Mouse (Mus musculus) hindbrain, embryonic 16.5 days (tissue): ENCODE results near the gene Antxr2. TPM values are rescaled to one million over a fixed set of nuclear protein-coding genes. Genes with fewer than 3 reads are reported as not detected.

ENCODE experiments used
- ATAC-seq: fragments of 200-750 bp; cut with Nextera tagmentation; 2 replicates; pipeline ENCODE4 v1.8.0; 2017; ENCODE audit warnings: moderate TSS enrichment, moderate library complexity
- H3K27ac ChIP-seq: fragments of 300-500 bp; sonication (generic); 2 replicates; pipeline ENCODE4 v1.5.1; 2014; ENCODE audit warnings: low read depth, mild to moderate bottlenecking, control low read depth, low read length, moderate library complexity
- H3K27me3 ChIP-seq: fragments of 300-500 bp; sonication (generic); replicated peaks from 2 replicates; pipeline ENCODE4 v1.6.1; 2014; ENCODE audit warnings: low read length; ENCODE audit not compliant: control insufficient read depth, insufficient read depth
- H3K36me3 ChIP-seq: fragments of 300-500 bp; sonication (generic); 2 replicates; pipeline ENCODE4 v1.6.1; 2014; ENCODE audit warnings: mild to moderate bottlenecking, low read length, moderate library complexity, mixed read lengths; ENCODE audit not compliant: control insufficient read depth, insufficient read depth
- H3K4me1 ChIP-seq: fragments of 300-500 bp; sonication (generic); 2 replicates; pipeline ENCODE4 v1.6.1; 2014; ENCODE audit warnings: low read depth, low read length; ENCODE audit not compliant: control insufficient read depth, insufficient read depth
- H3K4me2 ChIP-seq: fragments of 300-500 bp; sonication (generic); 2 replicates; pipeline ENCODE4 v1.6.1; 2014; ENCODE audit warnings: mild to moderate bottlenecking, low read length, control low read depth, moderate library complexity
- H3K4me3 ChIP-seq: fragments of 300-500 bp; sonication (generic); 2 replicates; pipeline ENCODE4 v1.5.1; 2014; ENCODE audit warnings: mild to moderate bottlenecking, low read length, control low read depth, moderate library complexity
- H3K9ac ChIP-seq: fragments of 300-500 bp; sonication (generic); 2 replicates; pipeline ENCODE4 v1.6.1; 2014; ENCODE audit warnings: low read depth, mild to moderate bottlenecking, control low read depth, low read length, moderate library complexity
- H3K9me3 ChIP-seq: fragments of 300-500 bp; sonication (generic); 2 replicates; pipeline ENCODE4 v1.6.1; 2014; ENCODE audit warnings: mild to moderate bottlenecking, low read length, moderate library complexity; ENCODE audit not compliant: control insufficient read depth
- WGBS: fragments of 180-500 bp; shearing (Covaris S2); extraction: QIAGEN DNeasy Blood & Tissue Kit; methylation state at CpG from one replicate; pipeline ENCODE4 v1.1.7; 2014; 5-methylcytosine and 5-hydroxymethylcytosine counted together
- polyA plus RNA-seq: library from polyadenylated mRNA; unstranded; fragments of >200 nt; fragmentation: Nextera tagmentation; extraction: Ambion mirVana; gene quantifications from 2 replicates; pipeline ENCODE4 v1.2.1, GENCODE M21; 2015

Antxr2 gene
- polyA plus RNA-seq, 1 experiment from 2014 or later = 2.6 TPM

DNA sequence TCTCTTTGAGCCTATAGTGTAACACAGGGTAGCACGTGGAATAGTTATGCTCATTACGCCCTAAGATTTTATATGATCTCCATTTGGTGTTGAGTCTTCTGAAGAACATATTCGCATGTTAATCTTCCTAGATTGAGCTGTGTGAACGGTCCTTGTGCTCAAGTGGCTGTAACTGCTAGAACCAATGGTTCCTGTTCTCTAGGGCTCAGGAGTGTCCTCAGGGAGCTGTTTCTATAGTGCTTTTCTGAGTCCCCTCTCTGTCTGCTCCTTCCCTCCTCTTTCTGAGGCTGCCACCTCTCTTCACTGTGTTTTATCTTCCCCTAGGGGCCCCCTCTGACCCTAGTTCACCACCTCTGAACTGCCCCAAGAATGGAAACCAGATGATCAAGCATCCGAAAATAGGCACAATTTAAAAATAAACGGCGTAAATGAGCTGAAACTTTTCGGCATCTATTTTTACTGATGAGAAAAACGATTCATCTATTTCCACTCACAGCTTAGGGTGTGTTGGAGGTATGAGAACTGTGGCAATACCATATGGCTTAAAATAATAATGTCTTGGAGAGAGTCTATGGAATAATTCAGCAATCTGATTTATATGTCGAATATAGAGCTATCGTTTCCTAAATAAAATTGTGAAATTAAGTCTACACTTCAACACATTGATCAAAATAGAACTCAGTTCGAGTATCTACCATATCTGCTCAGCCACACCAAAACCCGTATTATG lies 124.1 kb downstream of the Antxr2 start:
- Histone ChIP-seq H3K4me3 (no peak overlapping the region), H3K27me3 (no peaks in the 10 kb centered on the region), H3K4me2 (no peak overlapping the region), H3K36me3 (no peaks in the 10 kb centered on the region), H3K4me1 (no peaks in the 10 kb centered on the region), H3K27ac (no peak overlapping the region), H3K9me3 (no peaks in the 10 kb centered on the region), H3K9ac (no peak overlapping the region)
- no peak for ATAC-seq
- WGBS = 89% methylated on average over 13 of the region's 13 CpGs

DNA sequence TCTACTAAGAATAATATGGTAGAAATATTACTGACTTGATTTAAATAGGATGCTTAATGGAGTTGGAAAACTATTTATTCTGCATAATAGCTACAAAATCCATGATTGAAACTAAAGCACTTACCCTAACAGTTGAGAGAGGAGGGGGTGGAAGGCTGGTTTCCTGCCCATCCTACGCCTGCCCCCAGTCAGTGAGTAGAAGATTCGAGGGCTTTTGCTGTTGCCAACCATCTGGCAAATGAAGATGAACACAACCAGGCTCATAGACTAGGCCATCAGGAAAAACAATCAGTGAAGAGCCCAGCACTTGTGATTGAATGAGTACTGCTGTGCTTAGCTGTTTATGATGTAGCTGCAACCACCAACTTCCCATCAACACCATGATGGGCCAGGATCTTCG lies 125.0 kb downstream of the Antxr2 start:
- H3K4me2 ChIP-seq = no peak overlapping the region
- no peaks in the 10 kb centered on the region for H3K27me3 ChIP-seq
- WGBS = 79% methylated on average over 3 of the region's 3 CpGs
- H3K9ac ChIP-seq = no peak overlapping the region
- no peak overlapping the region for H3K27ac ChIP-seq
- no peaks in the 10 kb centered on the region for H3K9me3 ChIP-seq
- H3K4me1 ChIP-seq = no peaks in the 10 kb centered on the region
- H3K4me3 ChIP-seq = no peak overlapping the region
- ATAC-seq = no peak
- H3K36me3 ChIP-seq = no peaks in the 10 kb centered on the region

DNA sequence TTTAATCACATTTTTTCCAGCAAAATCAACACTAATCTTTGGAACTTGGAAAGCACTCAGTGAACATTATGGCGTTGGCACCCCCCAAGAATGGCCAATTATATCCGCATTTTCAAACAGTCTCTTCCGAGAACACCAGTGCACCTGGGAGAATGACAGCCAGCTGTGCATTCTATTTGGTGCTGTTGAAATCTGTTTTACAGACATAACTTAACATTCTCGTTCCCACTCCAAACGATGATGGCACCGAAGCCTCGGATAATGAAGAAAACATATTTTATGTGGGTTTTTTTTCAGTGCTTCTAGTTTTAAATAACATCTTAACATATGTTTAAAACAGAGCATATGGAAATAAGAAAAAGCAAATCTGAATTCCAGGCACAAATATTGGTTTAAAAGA lies 129.7 kb downstream of the Antxr2 start:
- H3K4me3 ChIP-seq = no peak overlapping the region
- H3K27ac ChIP-seq = no peak overlapping the region
- H3K27me3 ChIP-seq = no peaks in the 10 kb centered on the region
- WGBS = 85% methylated on average over 7 of the region's 7 CpGs
- H3K36me3 ChIP-seq = no peaks in the 10 kb centered on the region
- ATAC-seq = no peak
- no peaks in the 10 kb centered on the region for H3K9me3 ChIP-seq
- H3K9ac ChIP-seq = no peak overlapping the region
- H3K4me1 ChIP-seq = no peaks in the 10 kb centered on the region
- no peak overlapping the region for H3K4me2 ChIP-seq

DNA sequence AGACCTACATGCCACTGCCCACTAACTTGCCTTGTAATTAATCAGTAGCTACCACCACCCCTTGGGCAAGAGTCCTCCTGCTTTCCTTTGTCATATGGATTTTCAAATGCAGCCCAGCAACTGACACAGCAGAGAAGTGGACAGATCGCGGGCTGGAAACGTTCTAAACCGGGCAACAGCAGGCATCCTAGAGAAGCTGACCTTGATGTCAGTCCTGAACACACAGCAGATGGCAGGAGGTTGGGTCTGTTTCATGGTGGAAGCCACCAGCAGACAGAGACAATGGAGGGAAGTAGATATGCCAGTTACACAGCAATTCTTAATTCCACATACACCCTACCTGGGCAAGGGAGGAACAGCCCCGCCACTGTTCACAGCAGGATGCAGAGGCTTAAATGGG lies 131.5 kb downstream of the Antxr2 start:
- Histone ChIP-seq H3K36me3 (no peaks in the 10 kb centered on the region), H3K4me2 (no peak overlapping the region), H3K27me3 (no peaks in the 10 kb centered on the region), H3K4me1 (no peaks in the 10 kb centered on the region), H3K9me3 (no peaks in the 10 kb centered on the region), H3K4me3 (no peak overlapping the region), H3K9ac (no peak overlapping the region), H3K27ac (no peak overlapping the region)
- ATAC-seq = no peak
- 78% methylated on average over 5 of the region's 5 CpGs for WGBS

DNA sequence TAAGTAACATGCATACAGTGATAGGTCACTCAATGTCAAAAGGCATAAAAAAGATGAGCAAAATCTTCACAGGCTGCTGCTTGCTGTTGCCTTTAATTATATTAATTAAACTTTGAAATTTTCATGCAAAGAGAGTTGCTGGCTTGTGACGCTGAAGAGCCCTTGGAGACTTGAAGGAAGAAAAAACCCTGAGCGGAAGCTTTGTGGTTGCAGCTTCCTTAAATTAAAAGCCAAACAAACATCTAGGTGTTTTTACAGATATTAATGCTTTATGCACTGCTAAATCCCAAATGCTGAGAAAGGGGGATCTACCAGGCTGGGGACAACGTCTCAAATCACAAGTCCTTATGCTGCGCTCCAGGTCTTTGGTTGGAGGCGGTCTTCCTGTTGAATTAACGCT lies 145.4 kb downstream of the Antxr2 start:
- 86% methylated on average over 6 of the region's 6 CpGs for WGBS
- no peak for ATAC-seq
- H3K36me3 ChIP-seq = no peaks in the 10 kb centered on the region

DNA sequence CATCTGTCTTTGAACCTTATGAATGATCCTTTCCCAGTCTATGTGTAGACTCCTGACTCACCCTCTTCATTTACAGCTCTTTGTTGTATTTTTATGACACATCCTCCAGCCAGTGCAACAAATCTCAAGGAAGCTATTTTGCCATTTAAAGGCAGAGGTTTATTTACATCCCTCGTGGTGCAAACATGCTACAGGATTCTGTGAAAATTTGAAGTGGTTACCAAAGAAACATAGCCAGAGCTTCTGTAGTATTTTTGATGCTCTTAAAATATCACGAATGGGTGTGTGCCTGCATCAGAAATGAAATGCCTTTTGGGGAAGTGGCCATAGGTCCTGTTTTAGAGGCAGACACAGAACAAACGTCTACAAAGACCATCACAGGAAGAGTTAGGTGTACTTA lies 146.7 kb downstream of the Antxr2 start:
- Histone ChIP-seq H3K4me1 (no peaks in the 10 kb centered on the region), H3K27me3 (no peaks in the 10 kb centered on the region), H3K27ac (no peak overlapping the region), H3K4me2 (no peak overlapping the region), H3K36me3 (no peaks in the 10 kb centered on the region), H3K9me3 (no peaks in the 10 kb centered on the region), H3K9ac (no peak overlapping the region), H3K4me3 (no peak overlapping the region)
- 87% methylated on average over 3 of the region's 3 CpGs for WGBS
- no peak for ATAC-seq

More for the DNA sequence above, 145.4 kb downstream of the Antxr2 start:
- no peak overlapping the region for H3K27ac ChIP-seq
- no peaks in the 10 kb centered on the region for H3K27me3 ChIP-seq
- H3K4me3 ChIP-seq = no peak overlapping the region
- H3K9me3 ChIP-seq = no peaks in the 10 kb centered on the region
- no peaks in the 10 kb centered on the region for H3K4me1 ChIP-seq
- no peak overlapping the region for H3K4me2 ChIP-seq
- no peak overlapping the region for H3K9ac ChIP-seq

DNA sequence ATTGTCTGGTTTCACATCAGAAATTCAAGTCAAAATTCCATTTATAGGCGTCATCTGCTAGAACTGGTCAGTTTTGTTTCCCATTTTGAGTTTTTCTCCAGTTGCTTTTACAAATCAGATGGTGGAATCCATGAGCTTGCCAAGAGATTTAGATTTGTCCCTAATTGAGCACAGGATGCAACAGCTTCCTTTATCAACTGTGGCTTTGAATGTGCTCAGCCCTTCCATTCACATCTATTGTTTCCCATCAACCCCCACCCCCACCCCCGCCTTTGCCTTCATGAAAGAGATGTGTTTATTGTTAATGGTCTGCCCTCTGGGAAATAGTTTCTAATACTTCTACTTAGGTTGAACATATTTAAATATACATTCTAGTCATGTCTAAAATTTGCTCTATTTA lies 149.4 kb downstream of the Antxr2 start:
- Histone ChIP-seq H3K9ac (no peak overlapping the region), H3K4me2 (no peak overlapping the region), H3K4me3 (no peak overlapping the region), H3K9me3 (no peaks in the 10 kb centered on the region), H3K36me3 (no peaks in the 10 kb centered on the region), H3K27ac (no peak overlapping the region), H3K27me3 (no peaks in the 10 kb centered on the region), H3K4me1 (no peaks in the 10 kb centered on the region)
- ATAC-seq = no peak
- WGBS = 71% methylated on average over 2 of the region's 2 CpGs

DNA sequence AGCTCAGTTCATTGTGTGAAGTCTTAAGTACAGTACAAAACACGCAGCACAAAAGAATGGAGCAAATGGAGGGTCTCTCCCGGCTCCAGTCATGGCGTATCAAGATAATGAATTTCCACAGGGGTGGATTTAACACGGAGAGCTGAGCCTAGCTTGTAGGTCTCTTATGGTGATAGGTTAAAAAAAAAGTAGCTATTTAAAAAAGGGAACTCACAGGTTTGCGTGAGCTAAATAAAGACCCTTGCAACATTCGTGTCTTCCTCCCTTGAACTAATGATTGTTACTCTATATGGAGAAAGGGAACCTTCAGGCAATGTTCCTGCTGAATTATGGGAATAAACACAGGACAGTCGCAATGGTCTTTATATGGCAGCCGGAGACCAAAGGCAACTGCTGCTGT lies 150.7 kb downstream of the Antxr2 start:
- Histone ChIP-seq H3K36me3 (no peaks in the 10 kb centered on the region), H3K4me2 (no peak overlapping the region), H3K4me1 (no peaks in the 10 kb centered on the region), H3K9ac (no peak overlapping the region), H3K27me3 (no peaks in the 10 kb centered on the region), H3K27ac (no peak overlapping the region), H3K9me3 (no peaks in the 10 kb centered on the region), H3K4me3 (no peak overlapping the region)
- 66% methylated on average over 8 of the region's 8 CpGs for WGBS
- ATAC-seq = no peak

DNA sequence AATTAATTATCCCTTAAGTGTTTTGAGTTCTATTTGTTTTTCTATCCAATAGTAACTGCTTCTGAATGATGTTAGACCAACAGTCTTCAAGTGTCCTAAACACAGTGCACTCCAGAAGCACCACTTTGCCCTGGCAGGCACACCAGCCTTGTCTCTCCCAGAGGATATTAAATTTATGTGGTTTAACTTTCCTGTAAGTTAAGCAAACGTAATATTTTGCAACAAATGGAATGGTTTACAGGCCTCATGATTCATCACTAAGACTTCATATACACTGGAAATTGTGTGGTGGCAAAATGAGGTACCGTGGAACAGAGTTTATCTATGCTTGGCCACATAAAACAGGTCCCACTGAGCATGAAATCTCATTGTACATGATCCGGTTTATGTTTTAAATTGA lies 152.0 kb downstream of the Antxr2 start:
- Histone ChIP-seq H3K4me3 (no peak overlapping the region), H3K27ac (no peak overlapping the region), H3K4me2 (no peak overlapping the region), H3K4me1 (no peaks in the 10 kb centered on the region), H3K27me3 (no peaks in the 10 kb centered on the region), H3K9ac (no peak overlapping the region), H3K36me3 (no peaks in the 10 kb centered on the region), H3K9me3 (no peaks in the 10 kb centered on the region)
- no peak for ATAC-seq
- 51% methylated on average over 3 of the region's 3 CpGs for WGBS
